Mouse (Mus musculus) embryonic stem cell, embryonic (primary cell): ENCODE measurements around the gene Eml1.

Experiments used
- CTCF ChIA-PET, 4 experiments: fragments of 300-600 bp in 2 of 4; fragments of 350-600 bp in 2 of 4; sonication (Branson Sonifier 250); formaldehyde crosslinking; loops; one replicate each; lab custom pipeline; 2022; ENCODE audit warnings: inconsistent platforms in 2 of 4; lab: Charles Lee
- POLR2A ChIA-PET, 4 experiments: fragments of 300-600 bp in 2 of 4; fragments of 350-600 bp in 2 of 4; sonication (Branson Sonifier 250); formaldehyde crosslinking; loops; one replicate each; lab custom pipeline; 2022; ENCODE audit warnings: antibody characterized with exemption in 4 of 4, inconsistent platforms in 1 of 4; lab: Charles Lee

Eml1 gene

DNA sequence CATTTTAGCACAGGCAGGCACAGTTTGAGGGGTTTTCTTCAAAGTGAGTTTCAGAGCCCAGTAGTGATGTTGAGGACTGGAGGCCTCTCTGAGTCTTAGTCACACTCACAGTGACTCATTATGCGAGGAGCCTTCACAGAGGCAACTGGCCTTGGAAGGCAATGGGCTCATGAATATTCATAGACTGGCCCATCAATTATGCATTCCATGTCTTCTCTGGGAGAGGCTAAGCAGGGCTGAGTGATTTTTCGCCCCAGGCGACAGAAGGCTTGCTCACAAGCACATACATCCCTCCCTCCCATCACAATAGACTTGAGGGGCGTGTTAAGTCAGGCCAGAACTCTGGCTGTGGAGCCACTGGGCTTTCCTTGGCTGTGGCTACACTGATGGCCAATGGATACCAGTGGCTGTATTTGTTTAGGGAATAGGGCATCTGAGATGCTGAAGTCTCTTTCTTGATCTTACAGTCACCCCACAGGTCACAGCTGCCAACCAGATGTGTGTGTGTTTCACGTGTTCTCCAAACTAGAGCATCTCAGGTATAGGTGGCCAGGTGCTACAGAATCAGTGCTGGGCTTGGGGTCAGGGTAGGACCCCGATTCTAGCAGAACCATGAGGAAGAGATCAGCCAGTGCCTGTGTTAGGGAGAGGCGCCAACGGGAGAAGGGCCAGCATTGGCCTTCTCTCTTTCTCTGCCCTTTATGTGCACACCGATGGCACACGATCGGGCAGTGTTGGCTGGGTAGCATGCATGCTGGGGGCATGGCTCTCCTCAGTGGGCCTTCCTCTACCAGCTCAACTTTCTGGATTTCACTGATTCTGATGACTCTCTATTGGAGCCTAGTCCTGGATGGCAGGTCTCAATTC lies 25.6 kb downstream of the Eml1 start:
- ChIA-PET POLR2A (interaction anchor here in 1 of 4 experiments (0.6 kb wide), 1 partner anchor 197 kb away, joined by 4 read pairs; no protein-coding TSS in a partner anchor), CTCF (no interaction called here)

- ChIA-PET POLR2A (interaction anchor here in 1 of 4 experiments (0.5 to 0.6 kb wide), 2 partner anchors 38 to 91 kb away, joined by 3 to 4 read pairs; no protein-coding TSS in a partner anchor), CTCF (no interaction called here)
Observed at GRCm38 (mm10) chr12:108398681-108399080, 27.9 kb downstream of the Eml1 start.

DNA sequence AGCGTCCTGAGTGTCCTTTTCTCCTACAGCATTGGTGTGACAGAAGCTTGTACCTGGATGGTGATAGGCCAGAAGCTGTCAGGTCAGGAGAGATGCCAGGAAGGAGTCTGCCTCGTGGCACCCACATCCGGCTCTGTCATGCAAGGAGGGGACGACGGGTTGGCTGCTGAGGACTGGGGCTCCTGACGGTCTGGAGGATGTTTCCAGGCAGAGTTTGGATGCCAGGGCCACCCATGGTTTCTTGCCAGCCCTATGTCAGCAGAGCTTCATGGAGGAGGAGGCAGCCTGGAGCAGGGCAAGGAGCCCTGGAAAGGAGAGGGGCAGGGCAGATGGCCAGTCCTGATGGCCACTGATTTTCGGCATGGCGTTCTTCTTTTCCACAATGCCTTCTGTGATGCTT lies 28.4 kb downstream of the Eml1 start:
- CTCF ChIA-PET = no interaction called here
- POLR2A ChIA-PET = no interaction called here

- ChIA-PET CTCF (no interaction called here), POLR2A (no interaction called here)
Observed at GRCm38 (mm10) chr12:108400951-108401350, 30.2 kb downstream of the Eml1 start.

- ChIA-PET CTCF (no interaction called here), POLR2A (no interaction called here)
Observed at GRCm38 (mm10) chr12:108403957-108404356, 33.2 kb downstream of the Eml1 start.

- POLR2A ChIA-PET = no interaction called here
- CTCF ChIA-PET = no interaction called here
Observed at GRCm38 (mm10) chr12:108409100-108409499, 38.3 kb downstream of the Eml1 start.

DNA sequence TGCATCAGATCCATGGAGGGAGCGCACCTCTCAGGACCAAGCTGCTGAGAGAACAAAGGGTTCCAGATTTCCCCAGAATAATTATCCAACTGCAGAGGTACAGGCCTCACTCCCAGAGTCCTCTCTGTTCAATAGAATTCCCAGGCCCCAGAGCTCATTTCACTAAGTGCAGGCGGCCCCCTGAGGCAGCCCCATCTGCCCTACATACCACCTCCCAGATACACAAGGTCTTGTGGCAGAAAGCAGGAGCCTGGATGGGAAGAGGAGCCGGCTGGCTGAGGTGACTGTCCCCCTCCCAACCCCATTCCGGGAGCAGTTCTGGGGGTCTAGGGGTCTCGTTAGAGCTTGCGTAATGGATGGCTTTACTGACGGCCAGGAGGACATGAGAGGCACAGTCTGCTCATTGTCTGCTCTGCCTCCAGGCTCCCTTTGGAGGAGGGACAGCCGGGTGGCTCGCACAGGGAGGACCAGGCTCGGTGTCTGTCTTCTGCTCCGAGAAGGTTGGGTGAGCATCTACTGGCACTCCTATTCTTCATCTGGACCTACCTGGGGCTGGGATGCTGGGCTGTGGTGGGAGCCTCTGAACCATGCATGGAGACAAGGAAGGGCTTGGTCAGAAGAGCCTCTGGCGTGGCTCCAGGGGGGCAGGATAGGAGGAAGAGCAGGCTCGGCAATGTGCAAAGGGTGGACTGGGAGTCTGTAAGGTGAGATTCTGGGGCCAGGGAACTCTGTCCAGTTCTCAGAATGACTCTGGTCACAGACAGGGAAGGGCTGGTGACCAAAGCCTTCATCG lies 39.9 kb downstream of the Eml1 start:
- ChIA-PET POLR2A (no interaction called here), CTCF (interaction anchor here in 2 of 4 experiments (0.9 to 1.4 kb wide), 2 partner anchors 12 kb away, joined by 5 to 10 read pairs; no protein-coding TSS in a partner anchor)

GRCm38 (mm10) chr12:108414932-108415331 lies 44.2 kb downstream of the Eml1 start:
- POLR2A ChIA-PET = interaction anchor here in 1 of 4 experiments (0.6 to 0.8 kb wide), 2 partner anchors 13 to 660 kb away, joined by 3 to 4 read pairs; no protein-coding TSS in a partner anchor
- CTCF ChIA-PET = no interaction called here

DNA sequence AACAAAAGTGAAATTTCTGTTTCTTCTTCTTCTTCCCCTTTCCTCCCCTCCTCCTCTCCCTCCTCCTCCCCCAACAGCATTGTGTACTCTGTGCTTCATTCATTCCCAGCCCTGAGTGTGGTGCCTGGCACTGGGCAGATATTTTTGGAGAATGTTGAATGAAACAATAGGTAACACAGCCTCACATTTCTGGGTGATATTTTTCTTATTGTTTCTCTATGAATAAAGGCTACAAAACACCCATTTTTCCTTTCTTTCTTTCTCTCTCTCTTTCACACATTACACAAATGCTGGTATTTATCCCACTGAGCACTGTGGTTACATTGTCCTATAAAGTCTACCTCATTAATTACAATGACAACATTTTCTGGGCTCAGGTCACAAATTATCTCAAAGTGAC lies 48.8 kb downstream of the Eml1 start:
- CTCF ChIA-PET = no interaction called here
- POLR2A ChIA-PET = no interaction called here

DNA sequence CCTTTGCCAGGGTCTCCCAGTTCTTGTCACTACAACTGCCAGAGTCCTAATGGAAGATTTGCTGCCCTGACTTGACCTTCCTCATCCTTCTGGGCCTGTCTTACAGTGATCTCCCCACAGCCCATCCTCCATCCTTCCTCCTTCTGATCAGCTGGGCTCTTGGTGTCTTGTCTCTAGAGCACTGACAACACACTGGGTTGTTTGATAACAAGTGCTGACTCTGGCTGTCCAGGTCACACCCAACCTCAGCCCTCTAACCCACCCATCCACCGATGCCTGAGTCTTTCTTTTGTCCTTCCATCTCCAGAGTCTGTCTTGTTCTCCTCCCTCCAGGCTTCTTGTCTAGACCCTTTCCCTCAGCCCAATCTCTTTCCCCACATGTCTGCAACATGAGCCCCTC lies 50.7 kb downstream of the Eml1 start:
- ChIA-PET CTCF (interaction anchor here in 2 of 4 experiments (0.6 to 2.0 kb wide), 8 partner anchors 21 to 133 kb away, joined by 3 to 8 read pairs (median 4); partner anchors contain the start of genes Evl (in 1 of the 2) and Hhipl1 (in 1 of the 2)), POLR2A (interaction anchor here in 2 of 4 experiments (0.7 to 1.9 kb wide), 6 partner anchors 9 to 242 kb away, joined by 3 to 10 read pairs (median 4); partner anchors contain the start of genes Ccnk (in 1 of the 2) and Setd3 (in 1 of the 2))

GRCm38 (mm10) chr12:108422495-108422857 lies 51.7 kb downstream of the Eml1 start:
- ChIA-PET CTCF (interaction anchor here (0.5 to 2.0 kb wide), 42 partner anchors 11 to 1803 kb away, joined by 3 to 11 read pairs (median 3); partner anchors contain the start of genes Cyp46a1 (in 1 of the 4), Evl (in 1 of the 4) and Hhipl1 (in 1 of the 4)), POLR2A (interaction anchor here (0.5 to 1.9 kb wide), 15 partner anchors 8 to 1415 kb away, joined by 3 to 10 read pairs (median 3); partner anchors contain the start of genes Ccnk (in 1 of the 4), Evl (in 1 of the 4) and Setd3 (in 1 of the 4))

GRCm38 (mm10) chr12:108422858-108423631 lies 52.3 kb downstream of the Eml1 start:
- CTCF ChIA-PET = interaction anchor here (0.5 to 2.0 kb wide), 37 partner anchors 11 to 1802 kb away, joined by 3 to 11 read pairs (median 3); partner anchors contain the start of genes Cyp46a1 (in 1 of the 4) and Hhipl1 (in 1 of the 4)
- POLR2A ChIA-PET = interaction anchor here in 3 of 4 experiments (0.5 to 1.9 kb wide), 14 partner anchors 8 to 1415 kb away, joined by 3 to 10 read pairs (median 3); partner anchors contain the start of genes Ccnk (in 1 of the 3), Evl (in 1 of the 3) and Setd3 (in 1 of the 3)

- POLR2A ChIA-PET = interaction anchor here in 2 of 4 experiments (0.8 to 1.2 kb wide), 2 partner anchors 9 to 308 kb away, joined by 3 to 4 read pairs; no protein-coding TSS in a partner anchor
- CTCF ChIA-PET = interaction anchor here in 2 of 4 experiments (0.6 to 1.4 kb wide), 2 partner anchors 57 kb away, joined by 3 to 6 read pairs; no protein-coding TSS in a partner anchor
Observed at GRCm38 (mm10) chr12:108430964-108431363, 60.2 kb downstream of the Eml1 start.

DNA sequence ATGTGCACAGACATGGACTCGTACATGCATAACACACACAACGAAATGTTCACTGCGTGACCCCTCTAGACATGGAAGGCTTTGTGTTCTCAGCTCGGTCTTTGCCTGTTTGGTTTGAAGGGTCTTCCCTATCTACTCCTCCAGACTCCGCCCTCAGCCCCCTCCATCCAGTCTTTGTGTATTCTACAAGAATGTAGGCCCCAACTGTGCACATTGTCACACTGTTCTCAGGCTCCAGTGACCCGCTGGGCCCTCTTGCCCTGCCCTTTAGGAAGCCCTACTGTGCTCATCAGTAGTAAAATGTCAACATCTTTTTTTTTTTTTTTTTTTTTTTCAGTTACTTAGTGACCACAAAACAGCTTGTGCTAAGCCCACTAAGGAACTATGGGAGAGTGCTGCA lies 61.0 kb downstream of the Eml1 start:
- CTCF ChIA-PET = interaction anchor here in 1 of 4 experiments (1.1 kb wide), 1 partner anchor 56 kb away, joined by 3 read pairs; no protein-coding TSS in a partner anchor
- POLR2A ChIA-PET = interaction anchor here (0.6 to 0.8 kb wide), 7 partner anchors 22 to 1110 kb away, joined by 3 to 9 read pairs (median 4); partner anchors contain the start of gene Yy1 (in 1 of the 4)

DNA sequence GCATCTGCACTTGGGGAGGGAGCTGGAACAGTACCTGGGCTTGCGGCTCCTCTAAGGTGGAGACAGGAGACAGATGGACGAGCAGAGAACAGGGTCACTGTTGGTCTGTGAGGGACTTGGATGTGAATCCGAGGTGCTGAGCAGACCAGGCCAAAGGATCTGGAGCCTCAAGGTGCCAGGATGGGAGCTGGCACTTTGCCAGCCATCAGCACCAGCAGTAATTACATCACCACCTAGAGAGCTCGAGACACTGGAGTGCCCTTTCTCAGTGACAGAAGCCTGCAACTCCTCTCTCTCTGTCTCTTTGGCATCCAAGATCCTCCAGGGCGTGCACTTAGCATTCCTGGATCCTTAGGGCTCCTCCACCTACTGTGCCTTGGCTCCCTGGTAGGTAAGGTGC lies 61.8 kb downstream of the Eml1 start:
- POLR2A ChIA-PET = interaction anchor here in 2 of 4 experiments (0.7 to 0.8 kb wide), 3 partner anchors 10 to 252 kb away, joined by 3 to 4 read pairs (median 4); no protein-coding TSS in a partner anchor
- CTCF ChIA-PET = interaction anchor here in 2 of 4 experiments (0.8 to 1.1 kb wide), 2 partner anchors 55 to 391 kb away, joined by 3 read pairs; no protein-coding TSS in a partner anchor

- CTCF ChIA-PET = interaction anchor here in 1 of 4 experiments (0.8 kb wide), 1 partner anchor 391 kb away, joined by 3 read pairs; no protein-coding TSS in a partner anchor
- POLR2A ChIA-PET = no interaction called here
Observed at GRCm38 (mm10) chr12:108433030-108433429, 62.3 kb downstream of the Eml1 start.

DNA sequence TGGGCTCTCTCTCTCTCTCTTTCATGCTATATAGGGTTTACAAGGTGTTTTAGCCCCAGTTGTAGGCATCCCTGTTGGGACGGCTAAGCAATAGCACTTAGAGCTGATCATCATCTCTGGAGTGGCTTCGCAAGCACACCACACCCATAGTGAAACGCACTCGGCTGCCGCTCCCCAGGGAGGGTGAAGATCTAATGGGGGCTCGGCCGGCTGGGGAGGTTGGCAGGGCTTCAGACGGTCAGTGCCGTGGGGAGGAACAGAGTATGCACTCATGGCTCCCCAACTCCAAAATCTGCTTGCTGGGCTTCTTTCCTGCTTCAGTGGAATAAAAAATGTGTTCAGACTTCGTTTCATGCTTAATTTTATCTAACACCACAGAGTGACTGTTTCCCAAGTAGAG lies 62.7 kb downstream of the Eml1 start:
- CTCF ChIA-PET = interaction anchor here in 1 of 4 experiments (0.8 kb wide), 1 partner anchor 392 kb away, joined by 3 read pairs; no protein-coding TSS in a partner anchor
- POLR2A ChIA-PET = interaction anchor here in 1 of 4 experiments (0.6 kb wide), 1 partner anchor 416 kb away, joined by 3 read pairs; no protein-coding TSS in a partner anchor
